Mouse (Mus musculus): ENCODE data around the gene Spo11. TPM values are rescaled to one million over a fixed set of nuclear protein-coding genes. Genes with fewer than 3 reads are reported as not detected.

Gene Spo11
- polyA plus RNA-seq, 1 experiment from 2014 or later: 0.02 TPM

DNA sequence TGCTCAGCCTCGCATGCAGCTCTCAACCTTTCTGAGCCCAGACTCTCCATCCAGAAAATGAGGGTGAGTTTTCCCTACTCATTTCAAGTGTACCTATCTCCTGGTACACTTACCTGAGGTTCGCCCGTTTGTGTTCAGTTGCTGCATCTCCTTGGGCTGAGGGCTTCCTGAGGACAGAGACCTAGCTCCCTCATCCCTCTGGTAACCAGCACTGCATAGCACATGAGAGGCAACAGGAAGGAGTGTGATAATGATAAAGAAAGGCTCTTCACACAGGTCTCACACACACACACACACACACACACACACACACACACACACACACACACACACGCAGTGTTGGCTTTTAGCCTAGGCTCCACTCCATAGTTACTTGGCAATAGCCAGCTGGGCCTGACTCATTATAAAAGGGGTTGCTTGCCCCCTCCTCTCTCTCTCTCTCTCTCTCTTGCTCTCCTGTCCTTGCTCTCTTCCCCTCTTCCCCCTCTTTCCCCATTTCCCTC lies 682 bp downstream of the Spo11 start:
- H3K27me3 ChIP-seq (ENCODE audit: control insufficient read depth, insufficient read depth, low read length): no peaks in the 10 kb centered on the region
- WGBS: 67% methylated on average over 4 of the region's 4 CpGs
- H3K27ac ChIP-seq (replicated peaks): no peak overlapping the region
- TF ChIP-seq CTCF (IDR thresholded peaks at IDR 0.05; ENCODE audit: low read depth): no peak
- TF ChIP-seq EP300 (optimal IDR thresholded peaks at IDR 0.05): no peak
- H3K4me2 ChIP-seq (replicated peaks; ENCODE audit: low read depth): no peak overlapping the region
- DNase-seq (ENCODE audit: low spot score) (no peak), ATAC-seq (ENCODE audit: low FRiP score, low TSS enrichment) (no peak)
- H3K4me1 ChIP-seq (replicated peaks; ENCODE audit: control insufficient read depth, insufficient read depth): no peaks in the 10 kb centered on the region
- no peak overlapping the region for H3K9ac ChIP-seq (ENCODE audit: low read length)
- H3K9me3 ChIP-seq (ENCODE audit: control insufficient read depth, low read length): no peaks in the 10 kb centered on the region
- no peak overlapping the region for H3K4me3 ChIP-seq (ENCODE audit: low read depth, low read length)
- H3K36me3 ChIP-seq (ENCODE audit: control insufficient read depth, insufficient read depth, low read length): no peaks in the 10 kb centered on the region

DNA sequence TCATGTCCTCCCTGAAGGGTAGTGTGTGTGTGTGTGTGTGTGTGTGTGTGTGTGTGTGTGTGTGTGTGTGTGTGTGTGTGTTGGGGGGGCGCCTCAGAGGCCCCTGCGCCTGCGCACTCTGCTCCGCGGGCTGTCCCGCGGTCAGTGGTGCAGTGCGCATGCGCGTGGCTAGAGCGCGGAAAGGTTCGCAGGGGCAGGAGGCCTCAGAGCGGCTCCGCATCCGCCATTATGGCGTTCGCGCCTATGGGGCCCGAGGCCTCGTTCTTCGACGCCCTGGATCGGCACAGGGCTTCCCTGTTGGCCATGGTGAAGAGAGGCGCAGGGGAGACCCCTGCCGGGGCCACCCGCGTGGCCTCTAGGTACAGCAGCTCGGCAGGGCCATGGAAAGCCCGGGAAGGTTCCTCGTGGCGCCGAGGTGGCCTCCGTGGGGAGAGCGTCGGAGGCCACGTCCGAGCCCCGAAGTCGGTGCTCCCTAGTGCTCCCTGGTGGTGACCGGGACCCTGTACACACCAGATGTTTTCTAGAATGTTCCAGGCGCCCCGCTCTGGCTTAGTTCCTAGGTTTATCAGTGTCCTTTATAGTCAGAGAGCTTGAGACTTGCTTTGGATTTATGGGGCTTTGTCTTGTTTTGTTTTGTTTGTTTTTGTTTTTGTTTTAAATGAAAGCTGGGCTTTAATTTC lies 2.3 kb downstream of the Spo11 start:
- DNase-seq (ENCODE audit: low spot score): no peak
- TF ChIP-seq CTCF (IDR thresholded peaks at IDR 0.05; ENCODE audit: low read depth): no peak
- no peak for TF ChIP-seq EP300 (optimal IDR thresholded peaks at IDR 0.05)
- ATAC-seq (ENCODE audit: low FRiP score, low TSS enrichment): no peak
- Histone ChIP-seq H3K27me3 (ENCODE audit: control insufficient read depth, insufficient read depth, low read length) (no peaks in the 10 kb centered on the region), H3K4me3 (ENCODE audit: low read depth, low read length) (no peak overlapping the region), H3K9me3 (ENCODE audit: control insufficient read depth, low read length) (no peaks in the 10 kb centered on the region), H3K4me1 (replicated peaks; ENCODE audit: control insufficient read depth, insufficient read depth) (no peaks in the 10 kb centered on the region), H3K9ac (ENCODE audit: low read length) (no peak overlapping the region), H3K4me2 (replicated peaks; ENCODE audit: low read depth) (no peak overlapping the region), H3K27ac (replicated peaks) (no peak overlapping the region), H3K36me3 (ENCODE audit: control insufficient read depth, insufficient read depth, low read length) (no peaks in the 10 kb centered on the region)
- 93% methylated on average over 35 of the region's 43 CpGs for WGBS

GRCm38 (mm10) chr2:172982776-172983561 lies 5.5 kb downstream of the Spo11 start:
- Histone ChIP-seq H3K9me3 (ENCODE audit: control insufficient read depth, low read length) (no peaks in the 10 kb centered on the region), H3K4me2 (replicated peaks; ENCODE audit: low read depth) (no peak overlapping the region), H3K27ac (replicated peaks) (no peak overlapping the region), H3K4me1 (replicated peaks; ENCODE audit: control insufficient read depth, insufficient read depth) (no peaks in the 10 kb centered on the region), H3K4me3 (ENCODE audit: low read depth, low read length) (no peak overlapping the region), H3K36me3 (ENCODE audit: control insufficient read depth, insufficient read depth, low read length) (no peaks in the 10 kb centered on the region), H3K27me3 (ENCODE audit: control insufficient read depth, insufficient read depth, low read length) (no peaks in the 10 kb centered on the region), H3K9ac (ENCODE audit: low read length) (no peak overlapping the region)
- TF ChIP-seq EP300 (optimal IDR thresholded peaks at IDR 0.05) (no peak), CTCF (IDR thresholded peaks at IDR 0.05; ENCODE audit: low read depth) (peak; percentile 58)
- ATAC-seq (ENCODE audit: low FRiP score, low TSS enrichment) (no peak), DNase-seq (ENCODE audit: low spot score) (no peak)
- 49% methylated on average over 9 of the region's 9 CpGs for WGBS

DNA sequence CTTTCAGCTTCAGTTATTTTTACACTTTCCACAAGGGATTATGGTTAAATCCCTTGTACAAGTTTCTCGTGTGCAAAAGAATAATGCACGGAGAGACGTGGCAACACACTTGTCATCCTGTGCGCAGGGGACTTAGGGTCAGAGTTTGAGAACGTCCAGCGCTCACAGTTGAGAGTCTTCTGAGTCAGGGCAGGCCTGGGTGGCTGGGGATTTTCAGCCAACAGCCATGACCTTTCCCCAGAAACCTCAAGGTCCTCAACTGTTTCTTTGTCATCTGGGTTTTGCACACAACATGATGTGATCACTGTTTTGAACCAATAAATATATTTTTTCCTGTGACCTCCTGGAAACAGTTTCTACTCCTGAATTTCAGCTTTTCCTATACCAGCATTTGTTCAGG lies 12.7 kb downstream of the Spo11 start:
- no peak overlapping the region for H3K27ac ChIP-seq (replicated peaks)
- no peak overlapping the region for H3K9ac ChIP-seq (ENCODE audit: low read length)
- ATAC-seq (ENCODE audit: low FRiP score, low TSS enrichment) (no peak), DNase-seq (ENCODE audit: low spot score) (no peak)
- no peaks in the 10 kb centered on the region for H3K4me1 ChIP-seq (replicated peaks; ENCODE audit: control insufficient read depth, insufficient read depth)
- H3K36me3 ChIP-seq (ENCODE audit: control insufficient read depth, insufficient read depth, low read length): no peaks in the 10 kb centered on the region
- no peaks in the 10 kb centered on the region for H3K9me3 ChIP-seq (ENCODE audit: control insufficient read depth, low read length)
- WGBS: 65% methylated on average over 6 of the region's 6 CpGs
- no peak overlapping the region for H3K4me3 ChIP-seq (ENCODE audit: low read depth, low read length)
- no peaks in the 10 kb centered on the region for H3K27me3 ChIP-seq (ENCODE audit: control insufficient read depth, insufficient read depth, low read length)
- TF ChIP-seq CTCF (IDR thresholded peaks at IDR 0.05; ENCODE audit: low read depth): no peak
- no peak for TF ChIP-seq EP300 (optimal IDR thresholded peaks at IDR 0.05)
- H3K4me2 ChIP-seq (replicated peaks; ENCODE audit: low read depth): no peak overlapping the region

GRCm38 (mm10) chr2:172996207-172996606 lies 18.7 kb downstream of the Spo11 start:
- TF ChIP-seq EP300 (optimal IDR thresholded peaks at IDR 0.05): no peak
- TF ChIP-seq CTCF (IDR thresholded peaks at IDR 0.05; ENCODE audit: low read depth): peak; percentile 94
- Histone ChIP-seq H3K9me3 (ENCODE audit: control insufficient read depth, low read length) (no peaks in the 10 kb centered on the region), H3K27ac (replicated peaks) (no peak overlapping the region), H3K36me3 (ENCODE audit: control insufficient read depth, insufficient read depth, low read length) (no peaks in the 10 kb centered on the region), H3K27me3 (ENCODE audit: control insufficient read depth, insufficient read depth, low read length) (no peaks in the 10 kb centered on the region), H3K4me2 (replicated peaks; ENCODE audit: low read depth) (no peak overlapping the region), H3K4me1 (replicated peaks; ENCODE audit: control insufficient read depth, insufficient read depth) (no peaks in the 10 kb centered on the region), H3K4me3 (ENCODE audit: low read depth, low read length) (no peak overlapping the region), H3K9ac (ENCODE audit: low read length) (no peak overlapping the region)
- 14% methylated on average over 4 of the region's 4 CpGs for WGBS
- peak; percentile 74 for DNase-seq (ENCODE audit: low spot score)
- ATAC-seq (ENCODE audit: low FRiP score, low TSS enrichment): no peak

- Histone ChIP-seq H3K4me1 (replicated peaks; ENCODE audit: control insufficient read depth, insufficient read depth) (no peaks in the 10 kb centered on the region), H3K9me3 (ENCODE audit: control insufficient read depth, low read length) (no peaks in the 10 kb centered on the region), H3K9ac (ENCODE audit: low read length) (no peak overlapping the region), H3K27ac (replicated peaks) (no peak overlapping the region), H3K36me3 (ENCODE audit: control insufficient read depth, insufficient read depth, low read length) (0 out of 2 replicates have a peak, but pooled peaks cover 2% of the 10 kb centered on the region), H3K4me2 (replicated peaks; ENCODE audit: low read depth) (no peak overlapping the region), H3K4me3 (ENCODE audit: low read depth, low read length) (no peak overlapping the region), H3K27me3 (ENCODE audit: control insufficient read depth, insufficient read depth, low read length) (no peaks in the 10 kb centered on the region)
- ATAC-seq (ENCODE audit: low FRiP score, low TSS enrichment) (no peak), DNase-seq (ENCODE audit: low spot score) (no peak)
- WGBS: 63% methylated on average over 11 of the region's 11 CpGs
- TF ChIP-seq CTCF (IDR thresholded peaks at IDR 0.05; ENCODE audit: low read depth): no peak
- TF ChIP-seq EP300 (optimal IDR thresholded peaks at IDR 0.05): no peak
Observed at GRCm38 (mm10) chr2:172997748-172998147, 20.2 kb downstream of the Spo11 start.
